Mouse (Mus musculus): Measurements from ENCODE around the gene Lck. TPM values are rescaled to one million over a fixed set of nuclear protein-coding genes. Genes with fewer than 3 reads are reported as not detected.

Lck gene
- polyA plus RNA-seq, 1 experiment from 2014 or later, result 8.8 TPM

DNA sequence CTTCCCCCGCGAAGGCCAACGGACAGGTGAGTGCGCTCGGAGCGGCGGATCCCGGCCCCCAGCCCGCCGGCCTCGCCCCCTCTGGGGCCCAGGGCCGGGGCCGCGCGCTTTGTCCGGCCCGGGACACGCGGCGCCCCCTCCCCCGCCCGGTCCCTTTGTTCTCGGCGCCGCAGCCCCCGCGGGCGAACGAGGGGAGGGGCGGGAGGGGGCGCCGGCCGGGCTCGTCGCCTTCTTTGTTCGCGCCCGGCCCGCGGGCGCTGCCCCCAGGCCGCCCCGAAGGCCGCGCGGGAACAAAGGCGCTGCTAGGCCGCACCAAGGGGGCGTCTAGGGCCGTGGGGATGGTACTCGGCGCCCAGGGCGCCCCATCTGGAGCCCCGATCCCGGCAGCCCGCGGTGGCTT, 59.5 kb downstream of the Lck start:
- H3K4me1 ChIP-seq (replicated peaks; ENCODE audit: insufficient read depth, low read length), result 0 out of 2 replicates have a peak, but pooled peaks cover 3% of the 10 kb centered on the region
- no peak for DNase-seq (ENCODE audit: low spot score)

DNA sequence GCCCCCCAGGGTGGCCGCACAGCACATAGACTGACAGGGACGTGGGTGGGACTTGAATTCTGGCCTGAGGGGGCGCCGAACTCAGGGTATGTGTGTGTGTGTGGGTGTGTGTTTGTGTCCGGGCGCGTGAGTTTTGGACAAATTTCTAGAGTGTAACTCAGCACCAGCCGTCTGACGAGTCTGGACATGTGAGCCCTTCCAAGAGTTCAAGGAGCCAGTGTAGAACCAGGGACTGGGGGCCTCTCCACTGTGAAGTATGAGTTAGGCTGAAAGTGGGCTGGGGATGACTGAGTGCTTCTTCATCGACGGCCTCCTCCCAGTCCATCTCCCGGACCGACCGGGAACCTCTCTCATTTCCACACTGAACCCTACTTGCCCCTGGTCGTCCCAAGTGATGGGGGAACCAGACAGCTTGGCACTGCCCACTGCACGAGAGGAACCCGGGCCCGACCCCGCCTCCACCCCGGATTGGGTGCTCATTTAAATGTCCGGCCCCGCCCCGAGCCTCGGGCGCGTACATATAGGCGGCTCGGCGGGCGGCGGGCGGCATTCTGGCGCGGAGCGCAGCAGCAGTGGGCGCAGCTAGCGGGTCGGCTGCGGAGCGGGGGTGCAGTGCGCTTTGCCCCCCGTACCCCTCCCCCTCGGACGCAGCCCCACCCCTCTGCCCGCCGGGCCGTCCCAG, 60.2 kb downstream of the Lck start, which contains the start of gene Marcksl1:
Marcksl1 (plus strand) TSS at position 496 of the 682 bp plus-strand sequence.
- H3K9ac ChIP-seq (ENCODE audit: low read depth, low read length), result peak within 1 kb of the TSS; percentile 99
- no peaks in the 10 kb centered on the region for H3K9me3 ChIP-seq (replicated peaks; ENCODE audit: low read length)
- ATAC-seq (replicated peaks; ENCODE audit: low FRiP score, low read depth), result peak; percentile 82
- DNase-seq (ENCODE audit: low spot score), result peak; percentile 91
- no peaks in the 10 kb centered on the region for H3K27me3 ChIP-seq (ENCODE audit: insufficient read depth, low read length)
- no peak; the same call in 1 of the 2 replicates for TF ChIP-seq CTCF (IDR thresholded peaks at IDR 0.05; ENCODE audit: low read depth)
- peak within 1 kb of the TSS; percentile 79 for H3K4me3 ChIP-seq (replicated peaks; ENCODE audit: low read depth, low read length)
- H3K36me3 ChIP-seq (ENCODE audit: insufficient read depth, low read length), result no peaks in the 10 kb centered on the region
- 7% methylated on average over 28 of the region's 47 CpGs for WGBS
- H3K27ac ChIP-seq, result peak within 1 kb of the TSS; percentile 92
- H3K4me2 ChIP-seq (ENCODE audit: low read length), result peak within 1 kb of the TSS; percentile 70
- 0 out of 2 replicates have a peak, but pooled peaks cover 3% of the 10 kb centered on the region for H3K4me1 ChIP-seq (replicated peaks; ENCODE audit: insufficient read depth, low read length)

More for the DNA sequence above, 59.5 kb downstream of the Lck start:
- Histone ChIP-seq H3K27me3 (ENCODE audit: insufficient read depth, low read length) (no peaks in the 10 kb centered on the region), H3K27ac (peak overlapping the region; percentile 92), H3K9me3 (replicated peaks; ENCODE audit: low read length) (no peaks in the 10 kb centered on the region), H3K36me3 (ENCODE audit: insufficient read depth, low read length) (no peaks in the 10 kb centered on the region), H3K4me2 (ENCODE audit: low read length) (peak overlapping the region; percentile 70), H3K4me3 (replicated peaks; ENCODE audit: low read depth, low read length) (peak overlapping the region; percentile 79), H3K9ac (ENCODE audit: low read depth, low read length) (peak overlapping the region; percentile 99)
- ATAC-seq (replicated peaks; ENCODE audit: low FRiP score, low read depth), result peak; percentile 11; the same call in 1 of the 2 replicates
- TF ChIP-seq CTCF (IDR thresholded peaks at IDR 0.05; ENCODE audit: low read depth), result no peak
- under 1% methylated on average over 36 of the region's 57 CpGs for WGBS

DNA sequence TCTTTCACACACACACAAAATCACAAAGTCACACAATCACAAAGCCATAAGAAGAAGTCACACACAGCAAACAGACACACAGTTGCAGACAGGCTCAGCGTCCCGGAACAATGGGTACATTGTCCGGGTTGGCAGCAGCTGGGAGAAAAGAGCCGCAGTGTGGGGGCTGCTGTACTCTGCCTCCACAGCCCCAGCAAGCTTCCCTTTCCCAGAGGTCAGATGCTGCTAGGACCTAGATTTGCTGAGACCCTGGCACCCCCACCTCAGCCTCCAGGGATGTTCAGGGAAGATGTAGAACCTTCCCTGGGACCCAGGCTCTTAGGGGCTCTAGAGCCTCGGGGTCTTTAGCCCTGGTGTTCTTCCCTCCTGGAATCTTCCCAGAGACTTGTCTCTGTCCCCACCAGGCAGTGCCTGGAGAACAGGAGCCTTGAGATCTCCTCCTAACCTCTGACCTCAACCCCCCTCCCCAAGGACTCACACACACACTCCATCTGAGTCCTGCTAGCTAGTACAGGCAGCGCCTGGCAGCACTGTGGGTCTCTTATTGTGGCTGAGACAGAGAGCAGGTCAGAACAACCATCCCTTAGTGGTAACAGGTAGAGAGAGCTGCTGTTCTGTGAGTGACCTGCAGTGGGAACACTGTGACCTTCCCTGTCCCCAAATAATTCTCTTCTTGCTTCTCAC, 61.9 kb downstream of the Lck start:
- H3K4me3 ChIP-seq (replicated peaks; ENCODE audit: low read depth, low read length), result no peak overlapping the region
- whole genome bisulfite sequencing, result 47% methylated on average over 6 of the region's 6 CpGs
- no peak for TF ChIP-seq CTCF (IDR thresholded peaks at IDR 0.05; ENCODE audit: low read depth)

GRCm38 (mm10) chr4:129510723-129511412, 62.6 kb downstream of the Lck start:
- WGBS, result 59% methylated on average over 6 of the region's 6 CpGs
- no peak for ATAC-seq (replicated peaks; ENCODE audit: low FRiP score, low read depth)

More for the DNA sequence above, 61.9 kb downstream of the Lck start:
- Histone ChIP-seq H3K4me1 (replicated peaks; ENCODE audit: insufficient read depth, low read length) (0 out of 2 replicates have a peak, but pooled peaks cover 3% of the 10 kb centered on the region), H3K27me3 (ENCODE audit: insufficient read depth, low read length) (no peaks in the 10 kb centered on the region), H3K9ac (ENCODE audit: low read depth, low read length) (no peak overlapping the region), H3K9me3 (replicated peaks; ENCODE audit: low read length) (no peaks in the 10 kb centered on the region), H3K4me2 (ENCODE audit: low read length) (no peak overlapping the region), H3K36me3 (ENCODE audit: insufficient read depth, low read length) (no peaks in the 10 kb centered on the region), H3K27ac (no peak overlapping the region)
- no peak for ATAC-seq (replicated peaks; ENCODE audit: low FRiP score, low read depth)
- no peak for DNase-seq (ENCODE audit: low spot score)

DNA sequence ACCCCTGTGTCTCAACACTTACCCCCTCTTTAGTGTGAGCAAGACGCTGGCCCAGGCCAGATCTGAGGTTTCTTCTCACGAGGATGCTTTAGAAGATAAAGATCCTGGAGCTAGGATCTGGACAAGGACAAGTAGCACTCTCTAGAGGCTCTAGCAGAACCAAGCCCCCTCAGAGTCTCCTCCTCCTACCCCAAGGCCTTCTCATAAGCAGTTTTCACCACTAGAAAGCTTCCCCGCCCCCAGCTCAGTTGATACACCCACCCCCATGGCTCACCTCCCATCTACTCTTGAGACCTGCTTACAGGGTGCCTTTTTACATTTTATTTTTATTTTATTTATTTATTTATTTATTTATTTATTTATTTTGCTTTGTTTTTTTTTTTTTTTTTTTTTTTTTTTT, 63.8 kb downstream of the Lck start:
- Histone ChIP-seq H3K36me3 (ENCODE audit: insufficient read depth, low read length) (no peaks in the 10 kb centered on the region), H3K27ac (peak overlapping the region; percentile 31; the same call in 1 of the 2 replicates), H3K4me3 (replicated peaks; ENCODE audit: low read depth, low read length) (no peak overlapping the region), H3K27me3 (ENCODE audit: insufficient read depth, low read length) (no peaks in the 10 kb centered on the region), H3K4me1 (replicated peaks; ENCODE audit: insufficient read depth, low read length) (0 out of 2 replicates have a peak, but pooled peaks cover 3% of the 10 kb centered on the region), H3K4me2 (ENCODE audit: low read length) (no peak overlapping the region), H3K9me3 (replicated peaks; ENCODE audit: low read length) (no peaks in the 10 kb centered on the region), H3K9ac (ENCODE audit: low read depth, low read length) (no peak overlapping the region)
- TF ChIP-seq CTCF (IDR thresholded peaks at IDR 0.05; ENCODE audit: low read depth), result no peak
- DNase-seq (ENCODE audit: low spot score), result no peak
- 69% methylated on average over 3 of the region's 3 CpGs for WGBS
- ATAC-seq (replicated peaks; ENCODE audit: low FRiP score, low read depth), result no peak

More at GRCm38 (mm10) chr4:129510723-129511412, 62.6 kb downstream of the Lck start:
- Histone ChIP-seq H3K27me3 (ENCODE audit: insufficient read depth, low read length) (no peaks in the 10 kb centered on the region), H3K9ac (ENCODE audit: low read depth, low read length) (no peak overlapping the region), H3K4me1 (replicated peaks; ENCODE audit: insufficient read depth, low read length) (0 out of 2 replicates have a peak, but pooled peaks cover 3% of the 10 kb centered on the region), H3K4me2 (ENCODE audit: low read length) (no peak overlapping the region), H3K4me3 (replicated peaks; ENCODE audit: low read depth, low read length) (no peak overlapping the region), H3K36me3 (ENCODE audit: insufficient read depth, low read length) (no peaks in the 10 kb centered on the region), H3K9me3 (replicated peaks; ENCODE audit: low read length) (no peaks in the 10 kb centered on the region), H3K27ac (no peak overlapping the region)
- TF ChIP-seq CTCF (IDR thresholded peaks at IDR 0.05; ENCODE audit: low read depth), result no peak
- no peak for DNase-seq (ENCODE audit: low spot score)

All from kidney, postnatal 0 days (tissue).